Mouse (Mus musculus) CH12.LX (cell line): ENCODE data around the gene Lats1.

ENCODE experiments used
- CHD1 ChIP-seq: IDR thresholded peaks from 2 replicates; pipeline ENCODE4 v1.6.1; 2012; ENCODE audit warnings: low read depth, low read length, improper control_type of control experiment, inconsistent platforms
- CHD2 ChIP-seq: IDR thresholded peaks from 2 replicates; pipeline ENCODE4 v1.6.1; 2011; ENCODE audit warnings: low read length, improper control_type of control experiment
- CTCF ChIP-seq, 2 experiments: IDR thresholded peaks in 1 of 2; conservative IDR thresholded peaks in 1 of 2; 2 replicates each; pipeline ENCODE4 v1.5.1; 2011 to 2012; ENCODE audit warnings: low read depth in 2 of 2, low read length in 2 of 2, improper control_type of control experiment in 1 of 2, inconsistent platforms in 1 of 2, mild to moderate bottlenecking in 1 of 2, moderate library complexity in 1 of 2
- EP300 ChIP-seq: IDR thresholded peaks from 2 replicates; pipeline ENCODE4 v1.6.1; 2011; ENCODE audit warnings: low read length, improper control_type of control experiment
- MEF2A ChIP-seq: IDR thresholded peaks from 2 replicates; pipeline ENCODE4 v1.6.1; 2014; ENCODE audit warnings: low read depth, mild to moderate bottlenecking, inconsistent platforms, low read length, improper control_type of control experiment, borderline replicate concordance
- POLR2A ChIP-seq: IDR thresholded peaks from 2 replicates; pipeline ENCODE4 v1.6.1; 2011; ENCODE audit warnings: low read depth, mild to moderate bottlenecking, improper control_type of control experiment, low read length
- RCOR1 ChIP-seq: conservative IDR thresholded peaks from 2 replicates; pipeline ENCODE4 v1.6.1; 2012; ENCODE audit warnings: low read depth, mild to moderate bottlenecking, inconsistent platforms, low read length, improper control_type of control experiment
- SIN3A ChIP-seq: IDR thresholded peaks from 2 replicates; pipeline ENCODE4 v1.6.1; 2012; ENCODE audit warnings: low read length, improper control_type of control experiment, inconsistent platforms
- USF1 ChIP-seq: IDR thresholded peaks from 2 replicates; pipeline ENCODE4 v1.6.1; 2014; ENCODE audit warnings: low read depth, mild to moderate bottlenecking, inconsistent platforms, low read length, improper control_type of control experiment
- USF2 ChIP-seq: conservative IDR thresholded peaks from 2 replicates; pipeline ENCODE4 v1.6.1; 2011; ENCODE audit warnings: low read depth, low read length, improper control_type of control experiment
- ZKSCAN1 ChIP-seq: IDR thresholded peaks from 2 replicates; pipeline ENCODE4 v1.6.1; 2012; ENCODE audit warnings: low read depth, inconsistent platforms, low read length, improper control_type of control experiment, borderline replicate concordance
- ZMIZ1 ChIP-seq: IDR thresholded peaks from 2 replicates; pipeline ENCODE4 v1.6.1; 2012; ENCODE audit warnings: low read depth, mild to moderate bottlenecking, inconsistent platforms, low read length, improper control_type of control experiment

GRCm38 (mm10) chr10:7664889-7665288 lies 16.1 kb upstream of the Lats1 start:
- TF ChIP-seq CTCF (conservative IDR thresholded peaks at IDR 0.05 in 1 of 2, IDR thresholded peaks at IDR 0.05 in 1 of 2; ENCODE audit: low read depth in 2 of 2, low read length in 2 of 2) (no peak), CHD1 (no peak), POLR2A (no peak), ZMIZ1 (no peak), RCOR1 (no peak), ZKSCAN1 (no peak), MEF2A (no peak), EP300 (no peak), CHD2 (no peak), USF1 (no peak), SIN3A (no peak), USF2 (no peak)
